Mouse (Mus musculus): ENCODE results near the gene Myh9.
A peak's percentile ranks its signal among the peaks of the same experiment; 100 is the strongest.

Myh9 gene

GRCm38 (mm10) chr15:77841361-77842046, 471 bp downstream of the Myh9 start:
- peak; percentile 65 to 82 for DNase-seq

GRCm38 (mm10) chr15:77840450-77841360, 1.3 kb downstream of the Myh9 start:
- DNase-seq = no peak

GRCm38 (mm10) chr15:77839529-77840286, 2.3 kb downstream of the Myh9 start:
- no peak for DNase-seq

- no peak for DNase-seq
These were observed 3.2 kb downstream of the Myh9 start for GRCm38 (mm10) chr15:77838530-77839387.

- no peak for DNase-seq
These were observed 4.4 kb downstream of the Myh9 start for GRCm38 (mm10) chr15:77837444-77838117.

- no peak for DNase-seq
These were observed 5.1 kb downstream of the Myh9 start for GRCm38 (mm10) chr15:77836692-77837443.

- no peak for DNase-seq
These were observed 5.9 kb downstream of the Myh9 start for GRCm38 (mm10) chr15:77835930-77836653.

- DNase-seq = no peak
These were observed 7.4 kb downstream of the Myh9 start for GRCm38 (mm10) chr15:77834336-77835268.

- DNase-seq = no peak
These were observed 8.2 kb downstream of the Myh9 start for GRCm38 (mm10) chr15:77833731-77834130.

- no peak for DNase-seq
These were observed 8.9 kb downstream of the Myh9 start for GRCm38 (mm10) chr15:77833083-77833482.

GRCm38 (mm10) chr15:77832458-77832904, 9.5 kb downstream of the Myh9 start:
- DNase-seq = no peak

- no peak for DNase-seq
These were observed 10.1 kb downstream of the Myh9 start for GRCm38 (mm10) chr15:77831754-77832457.

GRCm38 (mm10) chr15:77831138-77831579, 10.8 kb downstream of the Myh9 start:
- DNase-seq = no peak

GRCm38 (mm10) chr15:77830481-77831137, 11.4 kb downstream of the Myh9 start:
- no peak for DNase-seq

GRCm38 (mm10) chr15:77829542-77829941, 12.4 kb downstream of the Myh9 start:
- DNase-seq = no peak

GRCm38 (mm10) chr15:77828910-77829309, 13.1 kb downstream of the Myh9 start:
- no peak for DNase-seq

GRCm38 (mm10) chr15:77828242-77828641, 13.7 kb downstream of the Myh9 start:
- DNase-seq = no peak

GRCm38 (mm10) chr15:77827794-77828193, 14.2 kb downstream of the Myh9 start:
- DNase-seq = peak in 1 of 2 experiments; percentile 53
